Mouse (Mus musculus): ENCODE data around the gene Trak1.

DNA sequence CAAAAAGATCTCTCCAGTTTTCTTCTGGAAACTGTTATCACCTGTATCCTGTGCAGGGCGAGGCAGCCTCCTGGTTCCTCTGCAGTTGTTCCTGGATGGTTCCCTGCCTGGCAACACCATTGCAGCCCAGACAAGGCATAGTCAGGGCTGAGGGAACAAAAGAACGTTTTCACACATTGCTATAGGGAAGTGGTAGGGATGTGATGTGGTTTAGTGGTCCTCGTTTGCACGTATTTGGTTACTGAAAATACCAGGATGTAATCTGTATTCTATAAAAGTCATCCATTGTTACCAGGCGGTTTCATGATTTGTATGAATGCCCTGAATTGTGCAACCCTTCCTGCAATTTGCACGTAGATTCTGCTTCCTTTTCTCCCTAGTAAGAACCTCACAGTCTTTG is 126.3 kb downstream of the Trak1 start:
- TF ChIP-seq CTCF (IDR thresholded peaks at IDR 0.05; ENCODE audit: low read depth, low read length) = no peak
- no peak for TF ChIP-seq POLR2A (IDR thresholded peaks at IDR 0.05; ENCODE audit: insufficient read depth, low read length)

All from ES-Bruce4 (cell line).